Mouse (Mus musculus) splenic B cell, adult 2 months (primary cell): ENCODE results near the gene Rpp30.

Experiments used
- DNase-seq: peaks from one replicate; pipeline ENCODE4 v3.0.0-alpha.2; 2011; ENCODE audit warnings: low read depth, low spot score
- H3K27me3 ChIP-seq: 2 replicates; pipeline ENCODE4 v1.6.1; 2012; ENCODE audit warnings: mild to moderate bottlenecking, low read length, moderate library complexity, mixed read lengths; ENCODE audit not compliant: control insufficient read depth, poor library complexity, insufficient read depth, severe bottlenecking
- H3K36me3 ChIP-seq: 2 replicates; pipeline ENCODE4 v1.6.1; 2012; ENCODE audit warnings: mild to moderate bottlenecking, low read length, moderate library complexity, mixed read lengths; ENCODE audit not compliant: control insufficient read depth, poor library complexity, insufficient read depth, severe bottlenecking

Rpp30 gene

GRCm38 (mm10) chr19:36150241-36151007 is 66.9 kb downstream of the Rpp30 start:
- Histone ChIP-seq H3K36me3 (no peaks in the 10 kb centered on the region), H3K27me3 (no peaks in the 10 kb centered on the region)
- DNase-seq: no peak
